Mouse (Mus musculus) lung, embryonic 15.5 days (tissue): ENCODE results near the gene Iqca. TPM values are rescaled to one million over a fixed set of nuclear protein-coding genes. Genes with fewer than 3 reads are reported as not detected.

ENCODE experiments used
- ATAC-seq: fragments of 200-750 bp; cut with Nextera tagmentation; 2 replicates; pipeline ENCODE4 v1.8.0; 2017; ENCODE audit warnings: moderate number of reproducible peaks, borderline replicate concordance; ENCODE audit not compliant: low FRiP score, low TSS enrichment; ENCODE audit errors: extremely low read depth
- H3K27ac ChIP-seq: fragments of 300-500 bp; sonication (generic); 2 replicates; pipeline ENCODE4 v1.5.1; 2015; ENCODE audit warnings: moderate library complexity, mild to moderate bottlenecking, inconsistent platforms
- H3K27me3 ChIP-seq: fragments of 300-500 bp; sonication (generic); 2 replicates; pipeline ENCODE4 v1.6.1; 2015; ENCODE audit warnings: inconsistent platforms
- H3K36me3 ChIP-seq: fragments of 300-500 bp; sonication (generic); 2 replicates; pipeline ENCODE4 v1.6.1; 2015; ENCODE audit warnings: inconsistent platforms
- H3K4me1 ChIP-seq: fragments of 300-500 bp; sonication (generic); 2 replicates; pipeline ENCODE4 v1.6.1; 2015; ENCODE audit warnings: inconsistent platforms
- H3K4me2 ChIP-seq: fragments of 300-500 bp; sonication (generic); 2 replicates; pipeline ENCODE4 v1.6.1; 2015; ENCODE audit warnings: inconsistent platforms, mild to moderate bottlenecking, moderate library complexity
- H3K4me3 ChIP-seq: fragments of 300-500 bp; sonication (generic); 2 replicates; pipeline ENCODE4 v1.5.1; 2015; ENCODE audit warnings: mild to moderate bottlenecking, inconsistent platforms
- H3K9ac ChIP-seq: fragments of 300-500 bp; sonication (generic); 2 replicates; pipeline ENCODE4 v1.6.1; 2015; ENCODE audit warnings: inconsistent platforms
- H3K9me3 ChIP-seq: fragments of 300-500 bp; sonication (generic); 2 replicates; pipeline ENCODE4 v1.6.1; 2016; ENCODE audit warnings: inconsistent platforms
- WGBS: fragments of 180-500 bp; shearing (Covaris S2); methylation state at CpG from one replicate; pipeline ENCODE4 v1.1.7; 2015; 5-methylcytosine and 5-hydroxymethylcytosine counted together
- polyA plus RNA-seq: library from polyadenylated mRNA; unstranded; fragments of >200 nt; fragmentation: Nextera tagmentation; extraction: Ambion mirVana; gene quantifications from 2 replicates; pipeline ENCODE4 v1.2.1, GENCODE M21; 2015

The Iqca gene
- polyA plus RNA-seq, 1 experiment from 2014 or later = 0.54 TPM

DNA sequence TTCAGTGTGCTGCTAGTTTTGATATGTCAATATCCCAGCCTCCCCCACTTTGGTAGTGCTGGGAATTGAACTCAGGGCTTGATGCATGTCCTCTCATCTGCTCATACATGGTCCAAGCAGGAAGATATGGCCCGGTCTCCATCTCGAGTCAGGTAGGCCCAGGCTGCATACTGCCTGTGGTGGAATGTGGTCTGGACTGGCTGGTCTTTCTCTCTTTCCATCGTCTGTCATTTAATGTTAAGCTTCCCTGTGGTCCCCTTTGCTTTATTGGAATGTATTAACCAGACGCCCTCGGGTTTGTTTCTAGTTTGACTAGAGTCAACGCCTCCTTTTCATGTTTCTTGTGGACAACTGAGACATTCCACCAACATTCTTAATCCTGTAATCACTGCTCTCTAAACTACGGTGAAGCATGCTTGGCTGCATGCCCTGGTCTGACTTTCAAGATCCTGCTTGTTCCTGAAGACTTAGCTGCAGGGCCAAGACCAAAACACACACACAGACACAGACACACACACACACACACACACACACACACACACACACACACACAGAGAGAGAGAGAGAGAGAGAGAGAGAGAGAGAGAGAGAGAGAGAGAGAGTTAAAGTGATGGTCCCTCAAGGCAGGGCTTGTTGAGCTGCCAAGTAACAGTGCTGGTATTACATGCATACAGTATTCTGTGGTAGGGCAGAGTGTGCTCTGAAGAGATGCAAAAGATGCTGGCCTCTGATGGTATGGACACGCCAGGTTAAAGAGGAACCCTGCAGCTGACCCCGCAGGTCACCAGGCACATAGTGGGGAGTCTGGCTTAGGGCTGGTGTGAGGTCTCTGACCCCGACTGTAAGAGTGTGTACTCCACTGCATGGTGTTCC is 52.6 kb downstream of the Iqca start:
- no peaks in the 10 kb centered on the region for H3K36me3 ChIP-seq
- 56% methylated on average over 10 of the region's 10 CpGs for WGBS
- no peak overlapping the region for H3K4me2 ChIP-seq
- no peaks in the 10 kb centered on the region for H3K9me3 ChIP-seq
- no peak for ATAC-seq
- H3K27ac ChIP-seq = no peak overlapping the region
- peaks cover 4% of the 10 kb centered on the region; the same call in 1 of the 2 replicates for H3K4me1 ChIP-seq
- no peak overlapping the region for H3K4me3 ChIP-seq
- no peaks in the 10 kb centered on the region for H3K27me3 ChIP-seq
- H3K9ac ChIP-seq = no peak overlapping the region

DNA sequence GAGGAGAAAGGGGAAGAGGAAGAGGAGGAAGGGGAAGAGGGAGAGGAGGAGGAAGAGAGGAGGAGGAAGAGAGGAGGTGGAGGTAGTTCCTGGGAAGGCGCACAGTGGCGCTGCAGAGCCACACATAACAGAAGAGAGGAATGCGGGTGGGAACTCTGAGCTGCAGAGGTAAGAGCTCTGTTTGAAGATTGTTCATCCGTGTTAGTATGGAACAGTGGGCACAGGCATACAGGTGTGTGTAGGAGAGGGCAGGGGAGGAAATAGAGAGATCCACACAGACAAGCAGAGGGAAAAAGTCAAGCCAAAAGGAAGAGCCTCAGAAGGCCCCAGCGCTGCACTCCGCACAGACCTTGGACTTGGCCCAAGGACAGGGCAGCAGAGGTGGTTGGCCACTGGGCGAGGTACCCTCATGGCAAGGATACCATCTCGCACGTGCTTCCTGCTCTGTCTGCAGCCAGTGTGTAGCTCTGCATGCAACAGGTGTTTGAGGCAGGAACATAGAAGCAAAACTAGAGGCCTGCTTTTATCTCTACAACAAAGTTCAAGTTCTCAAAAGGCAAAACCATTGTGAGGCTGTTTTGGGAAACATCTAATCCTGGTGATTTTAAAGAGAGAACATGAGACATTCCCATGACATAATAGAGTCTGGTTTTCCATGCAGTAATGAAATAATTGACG is 60.2 kb downstream of the Iqca start:
- no peaks in the 10 kb centered on the region for H3K36me3 ChIP-seq
- no peak overlapping the region for H3K4me3 ChIP-seq
- 77% methylated on average over 10 of the region's 10 CpGs for WGBS
- no peak overlapping the region for H3K9ac ChIP-seq
- H3K4me1 ChIP-seq = no peaks in the 10 kb centered on the region
- H3K27ac ChIP-seq = no peak overlapping the region
- ATAC-seq = no peak
- H3K27me3 ChIP-seq = no peaks in the 10 kb centered on the region
- H3K9me3 ChIP-seq = no peaks in the 10 kb centered on the region
- no peak overlapping the region for H3K4me2 ChIP-seq

DNA sequence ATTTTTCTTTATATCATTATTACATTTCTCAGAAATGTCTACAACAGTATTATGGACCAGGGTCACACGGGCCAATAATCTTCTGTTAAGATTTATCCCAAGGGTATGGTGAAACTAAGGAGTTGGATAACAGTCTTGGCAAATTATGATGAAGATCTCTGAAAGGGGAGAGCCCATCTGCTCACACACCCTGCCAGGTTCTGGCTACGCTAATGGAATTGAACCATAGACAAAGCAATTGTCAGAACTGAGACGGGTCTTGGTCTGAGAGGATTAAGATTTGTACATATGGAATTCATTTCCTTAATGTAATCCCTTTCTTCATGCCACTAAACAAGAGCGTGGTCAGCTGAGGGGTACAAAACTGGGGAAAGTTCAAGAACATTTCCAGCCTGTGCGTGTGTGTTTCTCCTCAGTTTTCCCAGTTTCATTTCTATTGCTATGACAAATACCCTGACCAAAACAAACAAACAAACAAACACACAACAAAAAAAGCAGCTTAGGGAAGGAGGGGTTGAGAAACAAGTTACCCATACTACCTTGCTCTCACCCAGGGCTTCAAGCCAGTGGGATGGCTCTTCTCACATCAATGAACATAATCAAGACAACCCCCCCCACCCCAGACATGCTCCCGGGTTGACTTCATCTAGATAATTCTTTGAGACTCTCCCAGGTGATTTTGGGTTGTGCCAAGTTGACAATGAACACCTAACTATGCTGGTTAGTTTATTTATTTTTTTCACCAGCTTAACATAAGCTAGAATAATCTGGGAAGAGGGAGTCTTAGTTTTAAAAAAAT is 64.8 kb downstream of the Iqca start:
- ATAC-seq = no peak
- Histone ChIP-seq H3K9ac (no peak overlapping the region), H3K27ac (no peak overlapping the region), H3K9me3 (no peaks in the 10 kb centered on the region), H3K4me2 (no peak overlapping the region), H3K36me3 (no peaks in the 10 kb centered on the region), H3K4me1 (no peaks in the 10 kb centered on the region), H3K4me3 (no peak overlapping the region), H3K27me3 (no peaks in the 10 kb centered on the region)
- WGBS = 73% methylated on average over 6 of the region's 6 CpGs

DNA sequence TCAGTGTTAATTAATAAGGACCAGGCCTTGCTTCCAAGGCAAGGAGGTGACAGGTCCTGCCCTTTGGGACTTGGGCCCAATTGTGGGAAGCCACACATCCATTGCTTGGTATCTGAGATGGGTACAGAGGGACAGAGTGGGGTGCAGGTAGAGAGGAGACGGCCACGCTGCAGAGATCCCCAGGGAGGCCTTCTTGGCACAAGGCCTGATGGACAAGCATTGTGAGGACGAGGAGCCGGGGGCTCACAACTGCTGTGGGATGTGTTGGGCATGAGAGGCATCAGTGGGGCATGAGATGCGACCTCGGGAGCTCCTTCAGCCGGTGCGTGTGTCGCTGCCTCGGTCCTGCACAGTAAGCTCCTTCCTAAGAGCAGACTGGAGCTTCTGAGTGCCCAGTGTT is 66.7 kb downstream of the Iqca start:
- WGBS = 86% methylated on average over 10 of the region's 10 CpGs
- no peak overlapping the region for H3K9ac ChIP-seq
- no peaks in the 10 kb centered on the region for H3K36me3 ChIP-seq
- no peak overlapping the region for H3K4me3 ChIP-seq
- H3K4me1 ChIP-seq = no peaks in the 10 kb centered on the region
- H3K4me2 ChIP-seq = no peak overlapping the region
- no peak for ATAC-seq
- no peaks in the 10 kb centered on the region for H3K9me3 ChIP-seq
- H3K27ac ChIP-seq = no peak overlapping the region
- H3K27me3 ChIP-seq = no peaks in the 10 kb centered on the region

DNA sequence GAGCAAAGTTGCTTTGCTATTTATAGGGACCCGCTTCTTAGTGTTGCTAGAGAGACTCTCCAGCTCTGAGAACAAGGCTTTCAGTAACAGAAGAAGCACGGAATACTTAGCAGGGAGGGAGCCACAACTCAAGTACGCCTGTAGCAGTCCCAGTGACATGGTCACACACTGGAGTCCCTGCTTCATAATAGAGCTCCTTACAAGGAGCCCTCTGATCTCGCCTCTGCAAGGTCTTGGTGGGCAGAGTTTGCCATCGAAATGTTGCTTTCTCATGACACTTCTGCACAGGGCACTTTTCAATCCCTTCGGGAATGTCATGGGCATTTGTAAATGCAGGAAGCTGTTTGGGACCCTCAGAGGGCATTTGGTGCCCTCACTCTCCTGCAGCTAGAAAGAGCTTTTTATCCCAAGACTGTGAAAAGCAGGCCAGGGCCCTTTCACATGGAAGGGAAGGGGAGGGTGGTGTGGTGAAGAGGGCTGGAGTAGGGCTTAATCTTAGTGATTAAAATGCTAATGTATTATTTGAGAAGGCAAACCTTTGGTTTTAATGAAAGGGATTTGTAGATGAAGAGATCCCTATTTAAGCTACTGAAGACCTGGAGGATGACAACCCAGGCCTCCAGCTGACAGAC is 67.6 kb downstream of the Iqca start:
- H3K27me3 ChIP-seq = no peaks in the 10 kb centered on the region

DNA sequence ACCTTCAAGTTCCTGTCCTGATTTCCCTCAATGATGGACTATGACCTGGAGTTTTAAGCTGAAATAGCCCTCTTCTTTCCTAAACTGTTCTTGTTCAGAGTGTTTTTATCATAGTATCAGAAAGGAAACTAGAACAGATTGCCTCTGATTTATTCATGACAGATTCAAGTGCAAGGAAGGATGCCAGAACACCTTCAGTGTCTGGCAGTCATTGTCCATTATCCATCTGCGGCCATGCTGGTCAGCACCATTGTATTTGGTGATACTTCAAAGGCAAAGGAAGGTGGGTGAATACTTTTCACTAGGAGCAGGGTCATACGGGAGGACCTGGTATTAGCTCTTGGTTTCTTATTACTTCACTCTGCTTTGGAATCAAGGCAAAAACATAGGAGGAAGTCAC is 76.9 kb downstream of the Iqca start:
- no peaks in the 10 kb centered on the region for H3K36me3 ChIP-seq
- no peaks in the 10 kb centered on the region for H3K4me1 ChIP-seq
- WGBS = 80% methylated on average over 2 of the region's 2 CpGs
- no peak for ATAC-seq
- H3K4me2 ChIP-seq = no peak overlapping the region
- no peak overlapping the region for H3K9ac ChIP-seq
- no peaks in the 10 kb centered on the region for H3K27me3 ChIP-seq
- no peak overlapping the region for H3K4me3 ChIP-seq
- no peak overlapping the region for H3K27ac ChIP-seq
- no peaks in the 10 kb centered on the region for H3K9me3 ChIP-seq

More for the DNA sequence above, 67.6 kb downstream of the Iqca start:
- H3K9me3 ChIP-seq = no peaks in the 10 kb centered on the region
- H3K27ac ChIP-seq = no peak overlapping the region
- WGBS = 60% methylated on average over 6 of the region's 6 CpGs
- no peaks in the 10 kb centered on the region for H3K36me3 ChIP-seq
- no peak overlapping the region for H3K4me3 ChIP-seq
- no peaks in the 10 kb centered on the region for H3K4me1 ChIP-seq
- no peak overlapping the region for H3K9ac ChIP-seq
- no peak for ATAC-seq
- no peak overlapping the region for H3K4me2 ChIP-seq

DNA sequence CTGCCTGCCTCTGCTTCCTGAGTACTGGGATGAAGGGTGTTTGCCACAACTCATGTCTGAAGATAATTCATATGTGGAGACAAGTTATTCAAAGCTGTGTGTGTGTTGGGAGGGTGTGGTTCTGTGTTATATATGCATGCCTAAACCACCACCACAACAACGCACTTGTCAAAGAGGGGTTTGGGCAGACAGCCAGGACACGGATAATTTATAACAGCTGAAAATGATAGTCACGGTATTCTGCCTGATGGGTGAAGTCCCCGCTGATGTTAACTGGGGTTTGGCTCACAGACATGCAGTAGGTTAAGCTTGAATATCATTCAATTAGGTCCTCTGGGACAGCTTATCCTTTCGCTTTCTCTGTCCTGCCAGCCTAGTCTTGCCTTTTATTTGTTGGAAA is 78.4 kb downstream of the Iqca start:
- Histone ChIP-seq H3K4me1 (no peaks in the 10 kb centered on the region), H3K4me3 (no peak overlapping the region), H3K27me3 (no peaks in the 10 kb centered on the region; the same call in 1 of the 2 replicates), H3K27ac (no peak overlapping the region), H3K9me3 (no peaks in the 10 kb centered on the region), H3K36me3 (no peaks in the 10 kb centered on the region), H3K9ac (no peak overlapping the region), H3K4me2 (no peak overlapping the region)
- WGBS = 58% methylated on average over 5 of the region's 5 CpGs
- ATAC-seq = no peak

DNA sequence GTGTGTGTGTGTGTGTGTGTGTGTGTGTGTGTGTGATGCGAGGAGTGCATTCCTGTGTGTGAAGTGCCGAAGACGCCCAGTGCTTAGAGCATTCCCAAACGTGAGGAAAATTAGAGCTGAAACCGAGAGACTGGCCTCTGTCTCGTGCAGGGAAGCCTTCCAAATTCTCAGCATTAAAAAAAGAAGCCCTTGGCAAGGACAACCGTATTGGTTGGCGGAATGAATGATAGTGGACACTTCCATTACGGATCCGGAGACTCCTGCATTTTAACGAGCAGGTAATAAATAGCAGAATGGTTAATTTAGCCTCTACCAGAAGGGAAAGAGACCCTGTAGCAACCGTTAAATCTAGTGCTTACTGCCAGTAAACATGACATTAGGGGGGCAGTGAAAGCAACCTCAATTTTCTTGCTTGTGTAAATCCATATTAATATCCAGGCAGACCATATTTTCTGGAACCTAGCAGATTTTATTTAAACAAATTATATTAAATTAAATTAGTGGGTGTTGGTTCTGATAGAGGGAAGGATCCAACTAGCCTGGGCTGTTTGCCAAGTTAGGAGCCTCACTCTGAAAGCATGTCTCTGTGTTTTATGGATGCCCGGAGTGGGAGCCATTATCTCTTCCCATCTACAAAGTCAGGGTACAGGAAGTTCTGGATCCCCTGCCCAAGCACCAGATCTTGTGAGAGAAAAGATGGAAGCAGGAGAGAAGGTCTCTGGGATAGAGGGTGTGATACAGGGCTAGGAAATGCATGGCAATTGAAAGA is 81.2 kb downstream of the Iqca start:
- H3K4me1 ChIP-seq = no peaks in the 10 kb centered on the region
- H3K4me3 ChIP-seq = no peak overlapping the region
- H3K27me3 ChIP-seq = no peaks in the 10 kb centered on the region; the same call in 1 of the 2 replicates
- H3K9ac ChIP-seq = no peak overlapping the region
- H3K9me3 ChIP-seq = no peaks in the 10 kb centered on the region
- ATAC-seq = no peak
- WGBS = 55% methylated on average over 13 of the region's 13 CpGs
- no peak overlapping the region for H3K27ac ChIP-seq
- H3K36me3 ChIP-seq = no peaks in the 10 kb centered on the region
- no peak overlapping the region for H3K4me2 ChIP-seq

DNA sequence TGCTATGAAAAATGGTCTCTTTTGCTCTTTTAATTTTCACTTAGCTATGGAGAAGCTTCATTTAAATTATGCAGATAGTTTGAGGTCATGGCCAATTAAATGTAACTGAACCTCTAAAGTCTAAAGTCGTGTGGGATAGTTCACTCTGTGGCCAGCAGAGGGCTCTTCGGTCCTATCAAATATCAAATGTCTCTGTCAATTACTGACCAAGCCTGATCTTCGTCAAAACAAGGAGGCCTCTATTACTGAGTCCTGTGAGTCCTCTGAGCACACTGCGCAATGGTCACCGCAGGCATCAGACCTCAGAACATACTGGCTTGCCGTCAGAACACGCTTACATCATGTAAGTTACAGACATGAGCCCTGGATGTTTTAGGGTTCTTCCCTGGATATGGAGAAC is 92.6 kb downstream of the Iqca start:
- H3K9ac ChIP-seq = no peak overlapping the region
- no peaks in the 10 kb centered on the region for H3K36me3 ChIP-seq
- no peak overlapping the region for H3K4me2 ChIP-seq
- no peak overlapping the region for H3K27ac ChIP-seq
- no peak overlapping the region for H3K4me3 ChIP-seq
- H3K27me3 ChIP-seq = 0 out of 2 replicates have a peak, but pooled peaks cover 17% of the 10 kb centered on the region
- 15% methylated on average over 7 of the region's 7 CpGs for WGBS
- no peaks in the 10 kb centered on the region for H3K9me3 ChIP-seq
- ATAC-seq = no peak
- H3K4me1 ChIP-seq = no peaks in the 10 kb centered on the region

DNA sequence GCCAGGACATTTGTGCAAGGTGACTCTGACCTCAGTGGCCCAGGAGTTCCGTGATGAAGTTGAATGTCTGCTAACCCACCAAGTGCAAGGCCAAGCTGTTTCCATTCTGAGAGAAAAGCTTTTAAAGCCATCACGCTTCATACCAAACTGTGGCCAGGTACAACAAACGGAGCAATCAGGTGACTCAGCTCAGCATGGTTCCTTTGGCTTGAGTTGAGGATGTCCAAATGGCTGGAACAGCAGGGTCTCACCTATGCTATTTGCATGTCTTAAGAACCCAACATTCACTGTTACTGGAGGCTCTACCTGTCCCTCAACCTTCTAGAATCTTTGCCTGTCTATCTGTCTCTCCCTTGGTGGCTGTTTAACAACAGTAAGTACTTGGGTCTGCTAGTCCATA is 93.1 kb downstream of the Iqca start:
- no peak overlapping the region for H3K27ac ChIP-seq
- 0 out of 2 replicates have a peak, but pooled peaks cover 17% of the 10 kb centered on the region for H3K27me3 ChIP-seq
- no peak overlapping the region for H3K9ac ChIP-seq
- 60% methylated on average over 3 of the region's 3 CpGs for whole genome bisulfite sequencing
- H3K4me1 ChIP-seq = no peaks in the 10 kb centered on the region
- no peaks in the 10 kb centered on the region for H3K9me3 ChIP-seq
- H3K4me2 ChIP-seq = no peak overlapping the region
- H3K36me3 ChIP-seq = no peaks in the 10 kb centered on the region
- H3K4me3 ChIP-seq = no peak overlapping the region
- no peak for ATAC-seq

DNA sequence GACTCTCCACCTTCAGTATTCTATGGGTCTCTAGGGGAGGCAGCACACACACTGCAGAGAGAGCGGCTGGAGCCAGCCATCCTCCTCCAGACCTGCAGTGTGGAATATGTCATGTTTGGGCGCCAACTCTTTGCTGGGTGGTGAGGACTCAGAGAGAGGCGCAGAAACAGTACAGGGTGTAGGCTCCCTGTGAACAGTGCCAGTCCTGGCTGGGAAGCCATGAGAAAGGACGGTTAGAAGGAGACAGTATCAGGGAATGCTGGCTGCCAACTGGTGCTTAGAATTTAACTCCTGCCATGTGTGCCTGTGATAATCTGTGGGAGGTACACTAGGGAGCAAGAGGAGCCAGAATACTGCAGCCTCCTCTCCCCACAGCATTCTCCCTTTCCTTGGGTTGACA is 98.2 kb downstream of the Iqca start:
- no peak overlapping the region for H3K9ac ChIP-seq
- no peak for ATAC-seq
- WGBS = 83% methylated on average over 4 of the region's 4 CpGs

More for the DNA sequence above, 98.2 kb downstream of the Iqca start:
- Histone ChIP-seq H3K4me3 (no peak overlapping the region), H3K27me3 (peaks cover 18% of the 10 kb centered on the region), H3K36me3 (no peaks in the 10 kb centered on the region), H3K27ac (no peak overlapping the region), H3K9me3 (no peaks in the 10 kb centered on the region), H3K4me2 (no peak overlapping the region), H3K4me1 (peaks cover 4% of the 10 kb centered on the region; the same call in 1 of the 2 replicates)
